ENCODE assay signal across 11 mouse cellular contexts in genomic region chr12:82231191-82231590, GRCm38 (mm10).
DNase-seq lines count a peak whose midpoint lies in the region; ATAC-seq and TF ChIP-seq lines count a peak whose summit lies in the region.
"Had no signal": no experiment of that assay in that cellular context is flagged by ENCODE, and none has a peak within 500 bp of the region (broad histone marks: within the 10 kb centered on the region; RNA-seq: fewer than 3 reads in every experiment).

No protein-coding gene starts in this region.

- WGBS in kidney, embryonic 15.5 days = 43% methylated on average over 7 of the region's 7 CpGs
- 70% methylated on average over 7 of the region's 7 CpGs for WGBS in intestine, embryonic 16.5 days

- 0 out of 2 replicates have a peak overlapping the region, but pooled peaks have one; percentile 18 for H3K27ac ChIP-seq in kidney, embryonic 15.5 days
- H3K27ac ChIP-seq in layer of hippocampus, adult 2 months = peak overlapping the region; percentile 89
- H3K27ac ChIP-seq in intestine, embryonic 16.5 days (ENCODE audit: low read length) = no peak overlapping the region

- peaks cover 53% of the 10 kb centered on the region for H3K4me1 ChIP-seq in kidney, embryonic 15.5 days
- peaks cover 12% of the 10 kb centered on the region for H3K4me1 ChIP-seq in intestine, embryonic 16.5 days (ENCODE audit: control insufficient read depth, insufficient read depth, low read length)

- H3K27me3 ChIP-seq in kidney, embryonic 15.5 days = no peaks in the 10 kb centered on the region
- no peaks in the 10 kb centered on the region for H3K27me3 ChIP-seq in intestine, embryonic 16.5 days (replicated peaks; ENCODE audit: control insufficient read depth, insufficient read depth, low read length)

- no peak for TF ChIP-seq CTCF in layer of hippocampus, adult 2 months (conservative IDR thresholded peaks at IDR 0.05)

- no peaks in the 10 kb centered on the region for H3K9me3 ChIP-seq in kidney, embryonic 15.5 days (replicated peaks)
- no peaks in the 10 kb centered on the region for H3K9me3 ChIP-seq in intestine, embryonic 16.5 days (ENCODE audit: control insufficient read depth, low read length)

- no peak overlapping the region for H3K9ac ChIP-seq in kidney, embryonic 15.5 days
- H3K9ac ChIP-seq in intestine, embryonic 16.5 days (ENCODE audit: low read depth, low read length) = no peak overlapping the region
- H3K9ac ChIP-seq: lung, embryonic 14.5 days had no signal

- H3K4me2 ChIP-seq in kidney, embryonic 15.5 days = no peak overlapping the region
- H3K4me2 ChIP-seq in intestine, embryonic 16.5 days (ENCODE audit: low read depth, low read length) = no peak overlapping the region
- H3K4me2 ChIP-seq: lung, embryonic 14.5 days had no signal

- no peak for ATAC-seq in kidney, embryonic 15.5 days (replicated peaks; ENCODE audit: low FRiP score)
- ATAC-seq in intestine, embryonic 16.5 days = no peak

- 0 out of 2 replicates have a peak, but pooled peaks cover 5% of the 10 kb centered on the region for H3K36me3 ChIP-seq in kidney, embryonic 15.5 days
- no peaks in the 10 kb centered on the region for H3K36me3 ChIP-seq in intestine, embryonic 16.5 days (ENCODE audit: control insufficient read depth, insufficient read depth, low read length)

- DNase-seq in kidney, adult 18-20 months = no peak
- DNase-seq in brain, adult 2 months (ENCODE audit: low read depth, low spot score) = peak; percentile 84
- peak; percentile 67 to 84 for DNase-seq in layer of hippocampus, adult 2 months (ENCODE audit: low spot score in 2 of 2)
- DNase-seq in right cerebral cortex, adult 2 months (ENCODE audit: low spot score in 2 of 2) = peak; percentile 86 to 87
- no peak for DNase-seq in spleen, postnatal 36 days (ENCODE audit: low spot score in 2 of 2)
- DNase-seq in urinary bladder, adult 2 months (ENCODE audit: low spot score) = no peak
- DNase-seq: cerebellum, postnatal 25 days; lung, embryonic 14.5 days; midbrain, embryonic 14.5 days had no signal

- no peak overlapping the region for H3K4me3 ChIP-seq in kidney, embryonic 15.5 days (replicated peaks)
- H3K4me3 ChIP-seq in layer of hippocampus, adult 2 months = no peak overlapping the region
- H3K4me3 ChIP-seq in intestine, embryonic 16.5 days (ENCODE audit: low read length) = no peak overlapping the region

Comparison
In these comparisons a context has a peak if more than half of its experiments do, and no peak if none do; other contexts are left out.
1. DNase-seq: peak in brain, adult 2 months (single experiment), layer of hippocampus, adult 2 months (2 of 2) and right cerebral cortex, adult 2 months (2 of 2); none in kidney, adult 18-20 months (single experiment), spleen, postnatal 36 days (0 of 2) and urinary bladder, adult 2 months (single experiment).